Mouse (Mus musculus) megakaryocyte, embryonic 14.5 days (primary cell): ENCODE results near the gene Steap2. TPM values are rescaled to one million over a fixed set of nuclear protein-coding genes. Genes with fewer than 3 reads are reported as not detected.
"Not testable (repeated sequence)": the region's sequence is repeated elsewhere in the genome, so short reads cannot be mapped to it uniquely, and the experiment has no call there.

Experiments
- H3K27me3 ChIP-seq: replicated peaks from 2 replicates; pipeline ENCODE3; 2012; ENCODE audit warnings: inconsistent platforms
- H3K36me3 ChIP-seq: replicated peaks from 2 replicates; pipeline ENCODE3; 2012; ENCODE audit warnings: low read length, inconsistent platforms, mixed read lengths
- H3K4me1 ChIP-seq: 2 replicates; pipeline ENCODE4 v1.6.1; 2012; ENCODE audit warnings: inconsistent platforms
- H3K4me3 ChIP-seq: replicated peaks from 2 replicates; pipeline ENCODE3; 2012; ENCODE audit warnings: moderate library complexity, mild to moderate bottlenecking, inconsistent platforms
- H3K9me3 ChIP-seq: 2 replicates; pipeline ENCODE4 v1.6.1; 2012; ENCODE audit warnings: inconsistent platforms
- FLI1 ChIP-seq: IDR thresholded peaks from 2 replicates; pipeline ENCODE4 v1.6.1; 2012; ENCODE audit warnings: low read length, inconsistent platforms, mixed read lengths
- GATA1 ChIP-seq: IDR thresholded peaks from 3 replicates; pipeline ENCODE4 v1.6.1; 2012; ENCODE audit warnings: mixed read lengths, low read length, inconsistent platforms, borderline replicate concordance
- polyA plus RNA-seq: library from polyadenylated mRNA; stranded (reverse); fragments of >175 nt; gene quantifications from 2 replicates; pipeline ENCODE4 v1.2.3, GENCODE M21; 2012; ENCODE audit warnings: low replicate concordance; ENCODE audit not compliant: insufficient read depth

Gene Steap2
- polyA plus RNA-seq, 1 experiment, result not detected

DNA sequence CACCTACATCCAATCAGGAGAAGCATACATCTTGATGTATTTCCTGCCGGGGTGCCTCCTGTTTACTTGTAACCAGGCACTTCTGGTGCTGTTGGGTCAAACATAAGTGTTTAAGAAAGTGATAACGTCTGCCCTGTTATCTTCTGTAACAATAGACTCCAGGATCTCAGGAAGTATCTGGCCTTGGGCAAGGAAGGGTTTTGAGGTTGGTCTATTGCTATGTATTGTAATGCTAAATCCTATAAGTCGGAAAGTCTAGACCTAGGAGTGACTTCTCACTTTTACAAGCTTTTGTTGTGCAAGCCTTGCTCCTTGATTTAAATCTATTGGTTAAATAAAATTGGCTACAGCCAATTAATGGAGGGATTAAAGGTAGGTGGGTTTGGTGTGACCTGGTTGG is 4.5 kb upstream of the Steap2 start:
- TF ChIP-seq FLI1 (no peak), GATA1 (no peak)
- no peaks in the 10 kb centered on the region for H3K36me3 ChIP-seq

DNA sequence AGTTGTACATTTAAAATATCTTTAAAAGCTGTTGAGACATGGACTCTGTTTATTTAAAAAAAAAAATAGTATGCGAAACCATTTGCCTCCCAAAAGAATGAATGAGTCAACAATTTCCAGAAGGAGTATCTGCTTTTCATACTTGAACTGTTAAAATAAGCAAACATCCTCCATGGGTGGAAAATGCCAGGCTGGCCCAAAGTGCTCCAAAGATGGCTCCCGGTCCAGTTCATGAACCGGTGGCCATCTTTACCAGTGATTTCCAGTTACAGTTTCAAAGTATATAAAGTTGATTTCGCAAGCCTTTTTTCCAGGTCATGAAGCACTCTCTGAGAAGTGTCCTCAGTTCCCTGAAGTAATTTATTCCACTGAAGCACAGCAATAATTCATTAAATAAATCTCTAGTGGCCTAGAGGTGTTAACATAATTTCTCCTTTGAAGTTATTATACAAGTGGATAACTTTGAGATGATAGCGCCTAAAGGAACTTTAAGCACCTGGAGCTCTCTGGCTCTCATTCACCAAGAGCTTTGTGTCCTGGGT is 1.1 kb upstream of the Steap2 start:
- peaks cover 11% of the 10 kb centered on the region for H3K4me1 ChIP-seq
- TF ChIP-seq GATA1 (no peak), FLI1 (no peak)
- peaks cover 39% of the 10 kb centered on the region for H3K27me3 ChIP-seq
- peaks cover 8% of the 10 kb centered on the region for H3K9me3 ChIP-seq
- H3K36me3 ChIP-seq, result no peaks in the 10 kb centered on the region
- H3K4me3 ChIP-seq, result no peak overlapping the region

More for the DNA sequence above, 4.5 kb upstream of the Steap2 start:
- H3K4me3 ChIP-seq, result no peak overlapping the region
- peaks cover 7% of the 10 kb centered on the region for H3K4me1 ChIP-seq
- peaks cover 11% of the 10 kb centered on the region for H3K9me3 ChIP-seq
- H3K27me3 ChIP-seq, result peaks cover 14% of the 10 kb centered on the region

DNA sequence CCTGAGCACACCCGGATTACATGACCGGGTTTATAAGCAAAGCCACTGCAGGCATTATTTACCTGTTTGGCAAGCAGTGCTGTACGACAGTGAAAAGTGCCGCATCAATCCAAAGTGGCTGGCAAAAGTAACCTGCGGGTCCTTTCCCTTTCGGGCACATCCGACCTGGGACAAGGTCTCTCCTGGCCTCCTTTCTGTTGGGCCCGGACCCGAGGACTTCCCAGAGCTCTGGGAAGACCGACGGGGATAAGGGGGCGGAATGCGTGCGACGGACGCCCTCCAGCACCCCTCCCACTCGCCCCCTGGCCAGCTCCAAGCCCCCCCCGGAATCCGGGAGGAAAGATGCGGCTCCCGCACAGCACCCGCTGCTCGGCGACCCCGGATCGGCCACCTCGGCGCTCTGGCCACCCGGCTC is 830 bp downstream of the Steap2 start:
- H3K36me3 ChIP-seq, result no peaks in the 10 kb centered on the region
- H3K4me3 ChIP-seq, result peak overlapping the region; percentile 88
- TF ChIP-seq FLI1 (no peak), GATA1 (no peak)
- H3K4me1 ChIP-seq, result peaks cover 11% of the 10 kb centered on the region
- H3K27me3 ChIP-seq, result peaks cover 39% of the 10 kb centered on the region
- H3K9me3 ChIP-seq, result peaks cover 8% of the 10 kb centered on the region

DNA sequence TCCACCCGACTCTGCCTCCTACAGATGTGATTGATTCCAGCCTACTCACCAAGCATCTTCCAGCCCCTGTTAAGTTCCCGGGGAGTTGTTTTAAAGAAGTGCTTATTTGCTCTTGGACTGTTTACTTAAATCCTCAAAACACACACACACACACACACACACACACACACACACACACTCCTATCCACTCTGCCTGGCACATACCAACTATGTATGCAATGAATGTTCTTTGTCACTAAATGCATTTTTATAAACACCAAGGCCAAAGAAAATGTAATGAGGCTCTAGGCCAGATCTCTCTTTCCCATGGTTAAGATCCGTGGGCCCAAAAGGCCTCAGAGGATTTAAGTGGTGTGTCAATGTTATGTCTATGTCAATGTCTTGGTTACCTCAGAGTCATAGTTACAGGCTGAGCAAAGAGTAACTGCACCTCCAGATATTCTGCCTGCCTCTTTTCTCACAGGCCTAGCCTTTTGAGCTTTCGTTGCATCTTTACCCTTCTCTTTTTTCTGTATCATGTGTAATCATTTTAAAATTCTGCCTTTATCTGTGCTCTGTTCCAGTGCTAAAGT is 2.1 kb downstream of the Steap2 start:
- no peak overlapping the region for H3K4me3 ChIP-seq
- H3K4me1 ChIP-seq, result peaks cover 11% of the 10 kb centered on the region
- H3K9me3 ChIP-seq, result peaks cover 8% of the 10 kb centered on the region
- H3K27me3 ChIP-seq, result peaks cover 39% of the 10 kb centered on the region
- no peaks in the 10 kb centered on the region for H3K36me3 ChIP-seq
- no peak for TF ChIP-seq FLI1
- TF ChIP-seq GATA1, result no peak

DNA sequence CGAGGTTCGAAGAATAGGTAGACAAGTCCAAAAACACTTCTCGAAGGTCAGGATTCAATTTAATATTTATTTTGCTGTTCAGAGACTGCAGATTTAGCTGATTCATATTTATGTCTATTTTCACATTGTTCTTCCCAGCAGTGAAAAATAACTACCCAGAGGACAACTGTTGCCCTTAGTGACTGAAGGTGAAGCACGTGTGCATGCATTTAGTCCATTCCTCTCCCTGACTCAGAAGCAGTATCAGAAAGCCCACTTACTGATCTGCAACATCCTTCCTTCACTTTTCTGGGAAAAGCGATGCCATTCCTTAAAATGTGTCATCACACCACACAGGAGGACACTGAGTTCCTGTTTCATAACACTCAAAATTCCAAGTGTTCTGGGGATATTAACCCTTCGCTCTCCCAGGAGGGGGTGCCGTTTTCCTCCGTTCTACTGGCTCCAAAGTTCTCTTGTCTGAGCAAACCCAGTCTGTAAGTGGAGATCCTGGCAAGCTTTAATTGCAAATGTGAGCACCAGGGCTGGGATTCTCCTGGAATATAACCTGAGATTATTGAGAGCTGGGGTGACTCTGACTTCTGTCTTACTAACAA is 5.3 kb downstream of the Steap2 start:
- TF ChIP-seq GATA1 (no peak), FLI1 (no peak)
- Histone ChIP-seq H3K4me3 (no peak overlapping the region), H3K4me1 (peaks cover 7% of the 10 kb centered on the region), H3K36me3 (no peaks in the 10 kb centered on the region), H3K9me3 (no peaks in the 10 kb centered on the region), H3K27me3 (peaks cover 27% of the 10 kb centered on the region)

DNA sequence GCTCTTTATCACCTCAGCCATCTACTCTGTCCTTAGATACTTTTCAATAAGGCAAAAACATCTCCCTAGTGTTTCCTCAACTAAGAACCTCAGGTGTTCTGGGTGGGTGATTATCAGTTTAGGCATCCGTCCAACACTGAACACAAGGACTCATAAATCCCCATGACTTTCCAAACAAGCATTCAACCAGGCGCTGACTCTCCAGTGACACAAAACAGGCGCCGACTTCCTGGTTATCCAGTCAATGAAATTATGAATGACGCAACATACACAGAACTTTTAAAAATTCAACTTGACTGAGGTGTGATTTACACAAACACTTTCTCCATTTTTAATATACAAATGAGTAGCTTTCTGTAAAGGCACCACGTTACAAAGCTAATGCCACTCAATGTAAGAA is 6.2 kb downstream of the Steap2 start:
- TF ChIP-seq FLI1, result no peak
- no peak for TF ChIP-seq GATA1
- Histone ChIP-seq H3K4me1 (no peaks in the 10 kb centered on the region), H3K4me3 (no peak overlapping the region), H3K9me3 (no peaks in the 10 kb centered on the region), H3K27me3 (peaks cover 19% of the 10 kb centered on the region), H3K36me3 (no peaks in the 10 kb centered on the region)

DNA sequence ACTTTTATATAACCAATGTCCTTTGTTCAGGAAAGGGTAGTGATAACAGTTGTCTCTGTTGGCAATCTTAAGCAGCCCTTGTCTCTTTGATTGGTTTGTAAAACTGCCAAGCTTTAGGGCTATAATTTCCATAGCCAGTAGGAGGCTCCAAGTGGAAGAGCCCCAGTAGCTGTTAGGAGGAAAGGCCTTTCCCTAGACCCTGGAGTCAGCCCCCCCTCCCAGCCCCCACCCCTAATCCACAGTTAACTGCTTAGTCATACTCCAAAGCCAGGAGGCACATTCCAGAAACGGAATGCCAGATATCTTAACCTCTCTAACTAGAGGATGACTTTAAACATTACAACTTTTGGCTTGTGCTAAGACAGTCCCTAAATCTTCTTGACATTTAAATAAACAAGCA is 7.4 kb downstream of the Steap2 start:
- TF ChIP-seq GATA1 (no peak), FLI1 (no peak)
- Histone ChIP-seq H3K27me3 (peaks cover 10% of the 10 kb centered on the region), H3K9me3 (no peaks in the 10 kb centered on the region), H3K36me3 (no peaks in the 10 kb centered on the region), H3K4me3 (no peak overlapping the region), H3K4me1 (no peaks in the 10 kb centered on the region)

DNA sequence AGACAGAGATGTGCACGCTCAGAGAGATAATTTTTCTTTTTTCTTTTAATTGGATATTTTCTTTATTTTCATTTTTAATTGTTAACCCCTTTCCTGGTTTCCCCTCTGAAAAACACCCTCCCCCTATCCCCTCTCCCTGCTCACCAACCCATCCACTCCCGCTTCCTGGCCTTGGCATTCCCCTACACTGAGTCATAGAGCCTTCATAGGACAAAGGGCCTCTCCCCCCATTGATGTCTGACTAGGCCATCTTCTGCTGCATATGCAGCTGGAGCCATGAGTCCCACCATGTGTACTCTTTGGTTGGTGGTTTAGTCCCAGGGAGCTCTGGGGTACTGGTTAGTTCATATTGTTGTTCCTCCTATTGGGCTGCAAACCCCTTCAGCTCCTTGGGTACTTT is 9.4 kb downstream of the Steap2 start:
- H3K4me1 ChIP-seq, H3K4me3 ChIP-seq, H3K9me3 ChIP-seq, H3K36me3 ChIP-seq, H3K27me3 ChIP-seq: not testable (repeated sequence)

DNA sequence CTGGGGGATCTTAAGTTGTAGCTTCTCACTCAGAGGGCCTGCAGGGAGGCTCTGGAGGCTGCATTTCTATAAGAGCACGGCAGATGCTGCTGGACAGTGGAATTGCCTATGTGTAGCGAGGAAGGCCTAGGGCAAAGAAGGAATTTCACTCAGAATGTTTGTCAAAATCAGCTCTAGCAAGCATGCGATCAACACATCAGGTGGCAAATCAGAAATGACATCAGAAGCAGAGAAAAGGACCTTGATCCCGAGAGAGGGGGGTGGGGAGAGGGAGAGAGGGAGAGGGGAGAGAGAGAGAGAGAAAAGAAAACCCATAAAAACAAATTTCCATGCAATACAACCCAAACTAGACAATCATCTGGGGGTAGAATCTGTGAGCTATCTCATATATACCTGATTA is 11.1 kb downstream of the Steap2 start:
- Histone ChIP-seq H3K27me3 (no peaks in the 10 kb centered on the region), H3K9me3 (no peaks in the 10 kb centered on the region), H3K4me3 (no peak overlapping the region), H3K4me1 (no peaks in the 10 kb centered on the region), H3K36me3 (no peaks in the 10 kb centered on the region)
- TF ChIP-seq GATA1 (no peak), FLI1 (no peak)

DNA sequence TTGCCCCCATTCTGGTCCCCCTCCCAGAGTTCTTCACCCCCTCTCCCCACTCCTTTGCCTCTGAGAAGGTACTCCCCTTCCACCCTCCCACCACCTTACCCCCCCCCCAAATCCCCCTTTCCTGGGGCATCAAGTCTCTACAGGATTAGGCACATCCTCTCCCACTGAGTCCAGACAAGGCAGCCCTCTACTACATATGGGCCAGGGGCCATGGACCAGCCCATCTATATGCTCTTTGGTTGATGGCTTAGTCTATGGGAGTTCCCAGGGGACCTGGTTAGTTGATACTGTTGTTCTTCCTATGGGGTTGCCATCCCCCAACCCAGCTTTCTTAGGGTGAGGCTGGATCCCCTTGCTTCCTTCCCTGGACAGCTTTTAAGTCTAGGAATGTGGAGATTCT is 14.9 kb downstream of the Steap2 start:
- Histone ChIP-seq H3K36me3 (no peaks in the 10 kb centered on the region), H3K4me1 (no peaks in the 10 kb centered on the region), H3K9me3 (no peaks in the 10 kb centered on the region), H3K4me3 (no peak overlapping the region), H3K27me3 (no peaks in the 10 kb centered on the region)
- TF ChIP-seq FLI1 (no peak), GATA1 (no peak)
